Mouse (Mus musculus) T-helper 2 cell (primary cell): Measurements from ENCODE around the gene Mex3a.
"Not testable (repeated sequence)": the region's sequence is repeated elsewhere in the genome, so short reads cannot be mapped to it uniquely, and the experiment has no call there.

ENCODE experiments used
- in situ Hi-C: fragments of 300-600 bp; cut with MboI, MseI; formaldehyde crosslinking; loops from one replicate; pipeline ENCODE4 v1.15.1; 2025; ENCODE audit warnings: high pct_unique_total_duplicates

The Mex3a gene

DNA sequence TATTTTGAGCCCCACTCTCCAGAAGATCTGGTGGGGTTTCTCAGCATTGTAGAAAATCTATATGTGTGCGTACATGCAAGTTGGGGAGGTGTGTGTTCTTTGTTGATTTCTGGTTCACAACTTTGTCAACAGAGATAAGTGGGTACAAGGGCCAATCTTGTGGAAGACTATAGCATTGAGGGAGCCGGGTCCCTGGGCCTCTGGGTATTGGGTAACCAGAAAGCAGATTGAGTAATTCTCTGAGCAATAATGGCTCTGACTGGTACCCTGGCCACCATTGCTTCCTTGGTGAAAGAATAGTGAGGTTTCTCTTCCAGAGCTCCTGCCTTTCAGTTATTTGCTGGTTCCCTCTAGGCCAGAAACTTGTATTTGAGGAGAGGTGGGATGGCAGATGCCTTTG is 36.9 kb downstream of the Mex3a start:
- in situ Hi-C loops = no loop called here

DNA sequence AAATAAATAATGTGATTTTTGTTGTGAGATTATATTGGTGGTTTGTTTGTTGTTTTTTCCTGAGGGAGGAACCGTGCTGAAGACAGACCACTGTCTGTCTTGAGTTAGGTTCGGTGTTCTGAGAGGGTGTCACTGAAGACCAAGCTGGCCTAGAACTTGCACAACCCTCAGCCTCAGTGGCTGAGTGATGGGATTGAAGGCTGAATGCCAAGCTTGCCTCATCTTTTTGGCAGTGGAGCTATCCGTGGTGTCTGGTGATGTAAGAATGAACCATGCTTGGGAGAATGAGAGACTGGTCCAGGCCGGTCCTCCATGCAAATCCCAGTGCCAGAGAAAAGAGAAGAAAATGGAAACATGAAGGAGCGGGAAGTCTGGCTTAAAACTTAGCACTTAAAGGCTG is 37.5 kb downstream of the Mex3a start:
- in situ Hi-C loops = no loop called here

DNA sequence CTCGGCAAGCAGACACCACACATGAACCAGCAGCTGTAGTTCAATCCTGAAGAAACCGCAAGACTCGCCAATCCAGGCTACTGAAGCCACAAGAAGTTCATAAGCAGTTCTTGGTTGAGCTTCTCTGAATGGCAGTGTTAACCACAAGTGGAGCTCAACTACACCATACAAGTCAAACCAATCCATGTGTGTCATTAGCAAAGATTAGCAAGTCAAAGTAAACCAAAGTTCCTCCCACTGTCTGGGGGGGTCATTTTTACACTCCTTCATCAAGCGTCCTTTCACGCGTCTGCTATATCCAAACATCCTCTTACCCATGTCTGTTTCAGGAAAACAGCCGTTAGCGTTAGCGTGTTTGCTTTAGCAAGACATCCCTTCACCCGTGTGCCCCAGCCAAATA is 38.1 kb downstream of the Mex3a start:
- in situ Hi-C loops = no loop called here

DNA sequence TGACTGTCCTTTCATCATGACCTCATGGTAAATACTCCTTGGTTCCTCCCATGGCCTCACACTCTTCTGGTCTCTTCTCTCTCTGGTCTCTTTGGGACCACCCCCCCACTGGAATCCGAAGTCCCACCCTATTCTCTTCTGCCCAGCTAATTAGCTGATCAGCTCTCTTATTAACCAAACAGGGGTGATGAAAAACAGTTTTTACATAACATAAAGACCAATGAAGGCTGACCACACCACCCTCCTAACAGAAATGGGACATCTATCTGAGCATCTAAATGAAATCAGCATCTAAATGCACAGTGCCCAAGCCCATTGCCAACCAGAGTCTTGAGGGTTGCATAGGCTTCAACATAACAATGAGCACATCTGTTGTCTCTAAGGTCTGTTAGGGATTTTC is 39.7 kb downstream of the Mex3a start:
- in situ Hi-C loops = no loop called here

DNA sequence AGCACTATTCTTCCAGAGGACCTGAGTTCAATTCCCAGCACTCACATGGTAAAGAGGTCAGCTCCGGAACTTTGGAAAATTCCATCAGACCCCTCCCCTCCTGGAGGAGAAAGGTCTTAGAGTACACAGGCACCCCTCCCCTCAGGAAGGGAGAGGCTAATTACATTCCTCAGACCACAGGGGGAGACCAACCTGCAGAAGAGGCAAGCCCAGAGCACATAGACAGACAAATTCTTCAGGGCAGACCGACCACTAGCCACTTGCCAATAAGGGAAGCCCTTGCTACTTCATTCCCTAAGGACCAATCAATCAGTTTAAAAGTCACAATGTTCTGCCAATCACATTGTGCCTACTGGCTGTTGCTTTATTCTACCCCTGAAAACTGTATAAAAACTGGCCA is 40.6 kb downstream of the Mex3a start:
- in situ Hi-C loops = no loop called here

DNA sequence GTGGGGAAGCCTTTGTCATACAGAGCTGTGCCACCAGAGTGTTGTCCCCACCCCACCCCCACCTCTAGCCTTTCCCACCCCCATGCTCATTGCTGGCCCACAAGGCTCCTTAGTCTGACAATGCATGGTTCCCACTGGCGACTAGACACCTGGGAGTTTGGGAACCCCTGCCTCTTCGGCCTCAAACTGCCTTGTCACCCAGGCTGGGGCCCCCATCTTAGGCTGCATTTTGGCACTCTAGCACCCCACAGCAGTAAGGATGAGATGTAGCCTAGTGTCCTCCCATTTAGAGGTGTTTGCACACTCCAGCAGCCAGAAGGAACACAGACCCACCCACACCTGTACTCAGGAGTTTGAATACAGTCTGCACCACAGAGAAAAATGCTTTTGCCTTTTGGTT is 41.6 kb downstream of the Mex3a start:
- in situ Hi-C loops = no loop called here

DNA sequence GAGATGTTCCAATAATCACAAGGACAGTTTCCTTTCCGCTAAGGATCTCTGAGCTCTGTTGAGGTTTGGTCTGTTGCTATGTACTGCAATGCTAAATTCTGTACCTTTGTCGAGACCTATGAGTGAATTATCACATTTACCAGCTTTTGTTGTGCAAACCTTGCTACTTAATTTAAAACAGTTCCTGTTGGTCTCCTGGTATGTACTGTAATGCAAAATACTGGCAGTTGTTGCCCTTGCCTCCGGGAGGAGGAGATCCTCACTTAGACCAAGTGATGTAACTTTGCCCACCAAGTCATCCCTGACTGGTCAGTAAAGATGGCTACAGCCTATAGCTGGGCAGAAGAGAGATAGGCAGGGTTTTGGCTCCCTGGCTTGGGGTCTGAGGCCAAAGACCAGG is 43.3 kb downstream of the Mex3a start, which contains the start of gene Ssr2:
Gene Ssr2 (plus strand): TSS at position 337 of the 400 bp plus-strand sequence.
- in situ Hi-C loops = no loop called here

DNA sequence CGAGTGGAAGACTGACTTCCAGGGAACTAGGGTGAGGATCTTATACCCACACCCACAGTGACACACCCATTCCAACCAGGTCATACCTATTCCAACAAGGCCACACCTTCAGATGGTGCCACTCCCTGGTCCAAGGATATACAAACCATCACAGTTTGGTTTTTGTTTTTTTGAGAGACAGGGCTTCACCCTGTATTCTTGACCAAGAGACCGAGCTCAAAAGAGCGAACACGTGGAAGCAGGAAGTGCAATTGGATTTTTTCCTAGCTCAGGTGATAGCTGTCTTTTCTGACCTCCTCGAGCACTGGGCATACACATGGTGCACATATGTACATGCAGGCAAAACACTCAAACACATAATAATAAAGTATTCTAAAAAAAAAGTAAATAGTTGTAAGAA is 45.7 kb downstream of the Mex3a start:
- in situ Hi-C loops = not testable (repeated sequence)

DNA sequence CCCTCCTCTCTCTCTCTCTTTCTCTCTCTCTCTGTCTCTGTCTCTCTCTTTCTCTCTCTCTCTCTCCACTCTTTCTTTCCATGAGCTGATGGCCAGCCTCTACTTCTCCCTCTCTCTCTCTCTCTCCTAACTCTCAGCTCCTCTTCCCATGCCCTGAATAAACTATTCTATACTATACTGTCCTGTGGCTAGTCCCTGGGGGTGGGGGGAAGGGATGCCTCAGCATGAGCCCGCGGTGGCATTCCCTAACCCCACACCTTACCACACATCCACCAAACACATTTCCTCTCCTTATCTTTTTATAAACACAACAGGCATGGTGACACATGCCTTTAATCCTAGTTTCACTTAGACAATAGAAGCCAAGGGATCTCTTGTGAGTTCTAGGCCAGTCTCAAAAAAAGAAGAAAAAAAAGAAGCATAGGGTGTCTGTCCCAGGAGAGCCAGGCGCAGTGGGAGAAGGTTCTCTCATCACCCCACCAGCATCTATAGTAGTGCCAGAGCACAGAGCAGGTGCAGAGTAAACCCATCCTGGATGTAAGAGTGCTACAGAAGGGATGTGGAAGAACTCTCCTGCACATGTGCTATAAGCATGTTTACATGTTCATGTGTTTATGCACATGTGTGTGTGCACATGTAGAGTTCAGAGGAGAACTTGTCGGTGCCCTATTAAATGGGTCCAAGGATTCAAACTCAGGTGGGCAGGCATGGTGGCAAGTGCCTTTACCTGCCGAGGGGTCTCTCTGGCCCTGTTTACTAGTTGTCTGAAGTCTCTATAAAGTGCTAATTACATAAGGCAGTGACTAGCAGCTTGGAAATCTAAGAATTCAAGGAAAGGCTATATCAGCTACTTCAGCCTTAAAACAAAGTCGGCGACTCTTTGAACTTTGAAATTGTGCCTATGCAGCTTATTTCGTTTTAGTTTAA is 46.6 kb downstream of the Mex3a start:
- in situ Hi-C loops = no loop called here

DNA sequence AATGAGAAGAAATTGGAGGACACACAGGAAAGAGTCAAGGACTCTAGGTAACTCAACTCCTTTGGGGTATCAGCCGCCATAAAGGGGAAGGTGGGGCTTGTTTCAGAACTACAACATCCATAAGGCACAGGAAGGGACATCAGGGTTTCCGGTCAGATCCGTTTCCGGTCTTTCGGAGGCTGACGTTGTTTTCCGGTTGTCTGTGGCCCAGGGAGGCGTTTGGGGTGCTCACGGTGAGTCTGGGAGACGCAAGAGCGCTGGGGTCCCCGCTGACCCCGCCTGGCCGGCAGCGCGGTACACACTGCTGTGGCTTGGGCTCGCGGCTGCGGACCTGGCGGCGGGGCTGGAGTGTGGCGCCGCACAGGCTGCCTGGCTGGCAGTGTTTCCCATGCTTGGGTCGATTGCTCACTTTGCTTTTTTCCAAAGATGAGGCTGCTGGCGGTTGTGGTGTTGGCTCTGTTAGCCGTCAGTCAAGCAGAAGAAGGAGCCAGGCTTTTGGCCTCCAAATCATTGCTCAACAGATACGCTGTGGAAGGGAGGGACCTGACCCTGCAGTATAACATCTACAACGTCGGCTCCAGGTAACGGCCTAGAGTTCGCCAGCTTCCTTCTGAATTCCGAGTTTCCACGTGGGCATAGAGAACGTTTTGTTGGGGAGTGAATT is 47.4 kb downstream of the Mex3a start:
- in situ Hi-C loops = no loop called here

DNA sequence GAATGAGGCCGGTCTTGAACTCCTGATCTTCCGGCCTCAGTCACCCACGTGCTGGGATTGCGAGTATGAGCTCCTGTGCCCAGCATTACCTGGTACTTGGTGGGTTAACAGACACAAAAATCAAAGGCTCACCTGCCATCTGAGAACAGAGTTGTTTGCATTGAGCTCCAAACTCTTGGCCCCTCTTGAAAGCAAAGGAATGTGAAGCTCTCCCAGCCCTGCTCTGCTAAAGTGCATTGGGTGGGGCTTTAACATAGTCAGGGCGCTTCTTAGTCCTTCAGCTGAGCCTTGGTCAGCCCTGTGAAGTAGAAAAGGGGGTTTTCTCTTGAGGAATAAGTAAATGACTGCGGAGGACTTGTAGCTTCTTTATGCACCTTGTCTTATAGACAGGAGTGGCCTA is 53.6 kb downstream of the Mex3a start:
- in situ Hi-C loops = no loop called here

DNA sequence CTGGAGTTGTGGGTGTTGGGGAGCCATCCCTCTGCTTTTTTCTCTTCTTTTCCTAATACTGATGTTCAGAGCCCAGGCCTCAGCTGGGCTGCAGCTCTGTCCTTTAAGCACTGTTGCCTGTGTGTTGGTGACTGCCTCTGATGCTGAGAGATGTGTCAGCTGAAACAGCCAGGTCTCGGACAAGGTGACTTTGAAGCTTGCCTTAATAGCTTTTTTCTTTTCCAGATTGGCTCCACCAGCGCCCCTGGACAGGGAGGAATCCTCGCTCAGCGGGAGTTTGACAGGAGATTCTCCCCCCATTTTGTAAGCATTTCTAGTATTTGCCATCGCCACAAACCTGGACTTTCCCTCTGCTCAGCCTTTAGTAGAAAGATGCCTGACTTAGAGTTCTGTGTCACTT is 54.4 kb downstream of the Mex3a start:
- in situ Hi-C loops = no loop called here

DNA sequence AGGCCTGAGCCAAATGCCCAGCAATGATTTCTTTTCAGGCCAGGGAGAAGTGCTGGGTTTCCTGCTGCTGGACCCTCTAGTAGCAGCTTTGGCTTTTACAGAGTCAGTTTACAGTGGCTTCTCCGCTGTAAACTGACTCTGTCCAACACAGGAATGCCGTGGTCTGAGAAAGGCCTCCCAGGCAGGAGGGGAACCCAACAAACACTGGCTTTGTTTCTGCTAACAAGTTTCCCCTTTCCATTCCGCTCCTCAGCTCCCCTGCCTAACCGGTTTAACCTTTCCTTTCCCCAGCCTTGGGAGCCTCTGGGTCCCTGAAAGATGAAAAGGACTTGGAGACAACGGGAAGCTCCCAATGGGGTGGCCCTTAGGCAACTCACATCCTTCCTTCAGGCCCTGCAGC is 58.1 kb downstream of the Mex3a start:
- in situ Hi-C loops = no loop called here
